Mouse (Mus musculus) T-helper 17 cell (primary cell): ENCODE measurements around the gene Slc6a19.
"Not testable (repeated sequence)": the region's sequence is repeated elsewhere in the genome, so short reads cannot be mapped to it uniquely, and the experiment has no call there.

Source experiments
- in situ Hi-C, 2 experiments: fragments of 300-600 bp; cut with MboI, MseI; formaldehyde crosslinking; loops; 1 replicate in 1 of 2; 2 replicates in 1 of 2; pipeline ENCODE4 v1.15.1; 2025; ENCODE audit warnings: high pct_unique_total_duplicates in 2 of 2

Slc6a19 gene

GRCm38 (mm10) chr13:73704694-73705325 is at the start of gene Slc6a19:
Gene Slc6a19, minus strand, starts transcription at chr13:73704865.
- in situ Hi-C loops = no loop called here

DNA sequence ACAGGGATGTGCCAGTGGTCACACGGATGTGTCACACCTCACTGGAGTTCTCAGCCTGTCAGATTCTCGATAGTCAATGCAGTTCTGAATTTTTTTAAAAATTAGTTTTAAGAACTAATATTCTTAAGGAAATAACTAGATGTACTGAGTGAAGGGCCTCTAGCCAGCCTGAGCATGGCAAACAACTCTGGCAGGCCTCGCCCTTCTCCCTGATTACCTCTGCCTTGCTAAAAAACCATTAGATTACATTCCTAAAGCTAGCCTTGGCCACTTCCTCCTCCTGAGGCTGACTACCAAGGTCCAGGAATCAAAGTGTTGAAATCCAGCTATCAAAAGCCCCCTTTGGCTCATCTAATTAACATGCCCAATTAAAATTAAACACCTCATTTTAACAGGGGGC is 46.6 kb upstream of the Slc6a19 start:
- in situ Hi-C loops = no loop called here

GRCm38 (mm10) chr13:73750435-73750834 is 45.8 kb upstream of the Slc6a19 start:
- in situ Hi-C loops = no loop called here

GRCm38 (mm10) chr13:73748663-73749440 is 44.2 kb upstream of the Slc6a19 start:
- in situ Hi-C loops = no loop called here

GRCm38 (mm10) chr13:73743662-73744061 is 39.0 kb upstream of the Slc6a19 start:
- in situ Hi-C loops = no loop called here

GRCm38 (mm10) chr13:73742944-73743343 is 38.3 kb upstream of the Slc6a19 start:
- in situ Hi-C loops = no loop called here

- in situ Hi-C loops = not testable (repeated sequence)
Measured at GRCm38 (mm10) chr13:73740399-73740944, 35.8 kb upstream of the Slc6a19 start.

- in situ Hi-C loops = no loop called here
Measured at GRCm38 (mm10) chr13:73736943-73737342, 32.3 kb upstream of the Slc6a19 start.

GRCm38 (mm10) chr13:73735928-73736327 is 31.3 kb upstream of the Slc6a19 start:
- in situ Hi-C loops = no loop called here

DNA sequence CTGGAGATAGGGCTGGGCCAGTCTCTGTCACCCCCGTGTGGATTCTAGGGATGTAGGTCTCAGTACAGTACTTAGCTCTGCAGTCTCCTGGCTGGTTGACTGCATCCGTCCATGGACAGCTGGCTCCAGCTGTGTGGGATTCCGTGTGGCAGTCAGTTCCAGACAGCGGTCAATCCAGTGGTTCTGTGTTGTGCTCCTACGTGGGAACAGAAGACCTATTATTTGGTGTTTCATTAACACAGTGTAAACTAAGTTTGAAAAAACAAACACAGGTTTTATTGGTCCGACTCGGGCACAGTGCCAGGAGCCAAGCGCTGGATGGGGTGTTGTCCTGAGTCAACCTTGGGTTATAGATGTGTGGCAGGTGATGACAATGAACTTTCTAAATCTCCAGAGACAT is 30.6 kb upstream of the Slc6a19 start:
- in situ Hi-C loops = no loop called here

- in situ Hi-C loops = no loop called here
Measured at GRCm38 (mm10) chr13:73734379-73734778, 29.7 kb upstream of the Slc6a19 start.

- in situ Hi-C loops = no loop called here
Measured at GRCm38 (mm10) chr13:73732742-73733700, 28.4 kb upstream of the Slc6a19 start, which contains the start of gene Slc12a7. Gene Slc12a7, plus strand, starts transcription at chr13:73733094.

DNA sequence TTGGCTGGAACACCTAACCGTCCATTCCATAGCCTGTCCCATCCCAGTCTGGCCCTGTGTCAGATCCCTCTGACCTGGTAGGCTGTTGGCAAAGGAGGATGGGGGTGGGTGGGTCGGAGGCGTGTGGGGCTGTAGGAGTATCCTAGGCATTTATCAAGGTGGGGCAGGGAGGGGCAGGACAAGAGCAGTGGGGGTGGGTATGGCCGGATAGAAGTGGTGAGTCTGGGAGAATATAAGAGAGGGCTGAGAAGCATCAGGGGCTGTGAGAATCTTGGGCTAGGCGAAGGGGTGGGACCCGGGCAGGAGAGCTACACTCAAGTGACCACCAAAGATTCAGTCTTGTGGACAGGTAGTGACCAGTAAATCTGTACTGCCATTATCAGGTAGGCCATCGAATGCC is 27.6 kb upstream of the Slc6a19 start:
- in situ Hi-C loops = no loop called here

- in situ Hi-C loops = no loop called here
Measured at GRCm38 (mm10) chr13:73730913-73731312, 26.2 kb upstream of the Slc6a19 start.

- in situ Hi-C loops = loop anchor here in 1 of 2 experiments (5.0 kb wide), 1 partner anchor 34 kb away; no protein-coding TSS in a partner anchor
Measured at GRCm38 (mm10) chr13:73728633-73729032, 24.0 kb upstream of the Slc6a19 start.

DNA sequence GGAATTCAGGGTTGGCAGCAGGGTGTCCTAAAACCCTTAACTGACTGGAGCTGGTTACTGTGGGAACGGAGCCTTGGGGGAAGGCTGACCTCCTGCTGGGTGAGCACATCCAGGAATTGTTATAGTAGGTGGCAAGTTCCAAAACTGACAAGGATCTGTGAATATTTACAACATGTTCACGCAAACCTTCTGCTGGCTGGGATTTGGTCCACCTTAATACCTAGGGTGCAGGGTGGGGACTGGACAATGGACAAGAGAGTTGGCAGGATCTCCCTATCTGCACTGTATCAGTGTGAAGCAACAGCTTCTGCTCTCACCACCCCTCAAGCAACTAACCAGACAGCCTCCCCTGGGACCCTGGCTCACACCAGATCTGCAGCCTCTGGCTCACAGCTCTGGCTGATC is 23.0 kb upstream of the Slc6a19 start:
- in situ Hi-C loops = loop anchor here in 1 of 2 experiments (5.0 kb wide), 1 partner anchor 35 kb away; no protein-coding TSS in a partner anchor

DNA sequence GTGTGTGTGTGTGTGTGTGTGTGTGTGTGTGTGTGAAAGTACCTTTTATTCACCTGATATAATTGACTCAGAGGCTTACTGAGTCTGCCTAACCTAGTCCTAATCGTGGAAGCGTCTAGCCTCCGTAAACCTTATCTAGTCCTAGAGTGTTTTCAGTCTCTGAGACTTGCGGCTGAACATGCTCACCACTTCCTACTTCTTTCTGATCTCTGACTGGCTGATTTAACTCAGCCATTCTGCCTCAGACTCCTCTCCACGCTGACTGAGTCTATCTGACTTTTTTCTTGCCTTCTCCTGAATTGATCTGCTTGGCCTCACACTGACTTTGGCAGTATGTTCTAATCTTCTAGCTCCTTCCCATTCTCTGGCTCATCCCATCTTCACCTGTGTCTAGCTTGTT is 20.6 kb upstream of the Slc6a19 start:
- in situ Hi-C loops = loop anchor here in 1 of 2 experiments (5.0 kb wide), 1 partner anchor 37 kb away; no protein-coding TSS in a partner anchor

- in situ Hi-C loops = loop anchor here (5.0 kb wide), 3 partner anchors 99 to 184 kb away; no protein-coding TSS in a partner anchor
Measured at GRCm38 (mm10) chr13:73723081-73723668, 18.5 kb upstream of the Slc6a19 start.

DNA sequence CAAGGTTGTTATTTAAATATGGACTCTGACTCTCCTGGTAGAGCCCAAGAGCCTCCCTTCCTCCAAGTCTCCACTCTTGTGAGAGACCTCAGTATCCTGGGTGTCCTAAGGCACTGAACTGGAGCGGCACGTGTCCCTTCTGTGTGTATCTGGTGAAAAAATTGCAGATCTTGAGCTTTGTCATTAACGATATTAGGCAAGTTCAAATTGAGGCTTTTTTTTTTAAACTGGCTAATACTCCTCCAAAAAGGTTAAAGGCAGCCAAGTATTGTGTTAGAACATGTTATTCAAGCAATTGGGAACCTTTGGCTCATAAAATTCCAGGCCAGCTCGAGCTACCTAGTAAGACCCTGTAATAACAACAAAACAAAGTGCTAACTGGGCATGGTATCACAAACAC is 15.6 kb upstream of the Slc6a19 start:
- in situ Hi-C loops = loop anchor here (5.0 kb wide), 3 partner anchors 102 to 187 kb away; no protein-coding TSS in a partner anchor

DNA sequence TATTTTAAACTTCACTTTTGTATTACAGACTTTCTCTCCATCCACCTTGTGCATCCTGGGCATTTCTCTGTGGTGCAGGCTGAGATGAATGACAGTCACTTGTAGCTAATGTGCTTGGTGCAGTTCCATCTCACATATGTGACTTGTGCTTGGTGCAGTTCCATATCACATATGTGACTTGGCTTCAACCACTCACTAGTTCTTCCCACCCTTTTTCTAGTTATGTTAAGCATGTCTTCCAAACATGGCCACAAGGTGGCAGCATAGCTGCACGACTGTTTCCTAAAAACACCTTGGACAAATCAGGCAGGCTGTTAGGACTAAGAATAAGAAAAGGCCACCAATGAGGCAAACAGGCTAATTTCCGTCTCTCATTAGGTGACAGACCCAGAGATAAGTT is 13.6 kb upstream of the Slc6a19 start:
- in situ Hi-C loops = loop anchor here in 1 of 2 experiments (10.0 kb wide), 1 partner anchor 203 kb away; no protein-coding TSS in a partner anchor

DNA sequence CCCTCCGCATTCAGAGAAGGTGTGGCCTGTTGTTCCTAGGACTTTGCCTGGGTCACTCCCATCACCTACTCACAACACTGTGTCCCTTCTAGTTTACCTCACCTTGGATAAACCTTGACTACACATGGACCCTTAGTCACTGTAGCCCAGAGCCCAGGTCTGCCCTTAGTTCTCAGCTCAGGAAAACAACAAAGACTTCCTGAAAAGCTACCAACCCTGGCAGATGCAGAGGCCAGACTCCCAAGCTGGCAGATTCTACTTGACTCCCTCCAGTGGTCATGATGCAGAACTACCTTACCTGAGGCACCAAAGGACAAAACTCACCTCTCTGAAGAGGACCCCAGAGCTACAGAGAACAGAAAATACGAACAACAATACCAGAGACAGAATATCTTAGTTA is 9.4 kb upstream of the Slc6a19 start:
- in situ Hi-C loops = loop anchor here in 1 of 2 experiments (10.0 kb wide), 1 partner anchor 199 kb away; no protein-coding TSS in a partner anchor
